Mouse (Mus musculus) embryonic fibroblast, embryonic 13.5 days (primary cell): ENCODE results near the gene Ints3.

Source experiments
- CTCF ChIP-seq: IDR thresholded peaks from 2 replicates; pipeline ENCODE4 v1.5.1; 2011; ENCODE audit warnings: mild to moderate bottlenecking, control low read depth, low read length, moderate library complexity, borderline replicate concordance; ENCODE audit not compliant: insufficient read depth
- POLR2A ChIP-seq: IDR thresholded peaks from 2 replicates; pipeline ENCODE4 v1.6.1; 2011; ENCODE audit warnings: low read depth, mild to moderate bottlenecking, control low read depth, low read length, moderate library complexity

DNA sequence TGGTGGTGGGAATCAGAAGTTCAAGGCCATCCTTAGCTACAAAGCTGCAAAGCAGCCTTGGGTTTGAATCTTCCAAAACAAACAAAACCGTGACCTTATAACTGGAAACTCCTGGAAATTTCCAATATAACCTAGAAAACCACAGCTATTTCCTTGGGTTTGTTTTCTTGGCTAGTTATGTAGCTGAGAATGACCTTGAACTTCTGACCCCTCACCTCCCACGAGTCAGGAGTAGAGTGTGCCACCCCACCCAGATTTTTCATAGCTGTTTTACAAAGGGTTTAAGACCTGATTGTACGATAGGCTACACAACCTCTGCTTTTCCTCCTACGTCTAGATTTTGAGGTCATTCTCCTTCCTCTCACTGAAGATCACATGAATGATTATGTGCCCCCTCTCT, 3.7 kb upstream of the Ints3 start:
- TF ChIP-seq CTCF, result no peak
- no peak for TF ChIP-seq POLR2A
